Mouse (Mus musculus) hindbrain, postnatal 0 days (tissue): Measurements from ENCODE around the gene Pum1. TPM values are rescaled to one million over a fixed set of nuclear protein-coding genes. Genes with fewer than 3 reads are reported as not detected.

Experiments
- ATAC-seq: fragments of 200-750 bp; cut with Nextera tagmentation; 2 replicates; pipeline ENCODE4 v1.8.0; 2017; ENCODE audit warnings: mild to moderate bottlenecking, moderate TSS enrichment, moderate library complexity
- DNase-seq: peaks from one replicate; pipeline ENCODE4 v3.0.0-alpha.2; 2015; ENCODE audit warnings: low spot score
- H3K27ac ChIP-seq: fragments of 300-500 bp; sonication (generic); 2 replicates; pipeline ENCODE4 v1.5.1; 2014; ENCODE audit warnings: mild to moderate bottlenecking
- H3K27me3 ChIP-seq: fragments of 300-500 bp; sonication (generic); 2 replicates; pipeline ENCODE4 v1.6.1; 2014; ENCODE audit warnings: low read length, mixed read lengths; ENCODE audit not compliant: insufficient read depth
- H3K36me3 ChIP-seq: fragments of 300-500 bp; sonication (generic); 2 replicates; pipeline ENCODE4 v1.6.1; 2014; ENCODE audit warnings: low read length, mixed read lengths; ENCODE audit not compliant: insufficient read depth
- H3K4me1 ChIP-seq: fragments of 300-500 bp; sonication (generic); 2 replicates; pipeline ENCODE4 v1.6.1; 2014; ENCODE audit warnings: antibody characterized with exemption, low read length, mixed read lengths; ENCODE audit not compliant: insufficient read depth
- H3K4me2 ChIP-seq: fragments of 300-500 bp; sonication (generic); 2 replicates; pipeline ENCODE4 v1.6.1; 2014; ENCODE audit warnings: low read depth, mild to moderate bottlenecking, low read length, moderate library complexity, mixed read lengths
- H3K4me3 ChIP-seq: fragments of 300-500 bp; sonication (generic); 2 replicates; pipeline ENCODE4 v1.5.1; 2014; ENCODE audit warnings: low read length
- H3K9ac ChIP-seq: fragments of 300-500 bp; sonication (generic); replicated peaks from 2 replicates; pipeline ENCODE4 v1.6.1; 2014; ENCODE audit warnings: mild to moderate bottlenecking, low read length, moderate library complexity, mixed read lengths
- H3K9me3 ChIP-seq: fragments of 300-500 bp; sonication (generic); 2 replicates; pipeline ENCODE4 v1.6.1; 2016; ENCODE audit warnings: low read length, mixed read lengths
- CTCF ChIP-seq: IDR thresholded peaks from 2 replicates; pipeline ENCODE4 v1.5.1; 2016; ENCODE audit warnings: antibody characterized with exemption, control low read depth, low read depth
- WGBS: fragments of 180-500 bp; shearing (Covaris S2); extraction: QIAGEN DNeasy Blood & Tissue Kit; methylation state at CpG from one replicate; pipeline ENCODE4 v1.1.7; 2014; 5-methylcytosine and 5-hydroxymethylcytosine counted together
- polyA plus RNA-seq: library from polyadenylated mRNA; unstranded; fragments of >200 nt; fragmentation: Nextera tagmentation; extraction: Ambion mirVana; gene quantifications from 2 replicates; pipeline ENCODE4 v1.2.1, GENCODE M21; 2015
- total RNA-seq: library from RNA; depleted of rRNA; stranded (reverse); fragments of >200 nt; gene quantifications from 2 replicates; pipeline ENCODE4 v1.2.3, GENCODE M21; 2014

Gene Pum1
- total and polyA plus RNA-seq, 2 experiments from 2014 or later: 64.9 to 84.4 TPM

- DNase-seq (no peak), ATAC-seq (no peak)
- no peak for TF ChIP-seq CTCF
- no peak overlapping the region for H3K4me2 ChIP-seq
- H3K9me3 ChIP-seq: no peaks in the 10 kb centered on the region
- no peaks in the 10 kb centered on the region for H3K27me3 ChIP-seq
- no peak overlapping the region for H3K4me3 ChIP-seq
- H3K9ac ChIP-seq: no peak overlapping the region
- no peaks in the 10 kb centered on the region for H3K4me1 ChIP-seq
- no peak overlapping the region for H3K27ac ChIP-seq
- WGBS: 81% methylated on average over 9 of the region's 9 CpGs
- no peaks in the 10 kb centered on the region for H3K36me3 ChIP-seq
These were observed 22.9 kb upstream of the Pum1 start for GRCm38 (mm10) chr4:130640031-130640717.

GRCm38 (mm10) chr4:130642468-130642867 is 20.7 kb upstream of the Pum1 start:
- no peaks in the 10 kb centered on the region for H3K27me3 ChIP-seq
- no peak for TF ChIP-seq CTCF
- ATAC-seq (no peak), DNase-seq (no peak)
- H3K27ac ChIP-seq: no peak overlapping the region
- no peak overlapping the region for H3K4me3 ChIP-seq
- WGBS: 90% methylated on average over 5 of the region's 5 CpGs
- no peaks in the 10 kb centered on the region for H3K9me3 ChIP-seq
- H3K9ac ChIP-seq: no peak overlapping the region
- no peak overlapping the region for H3K4me2 ChIP-seq
- H3K36me3 ChIP-seq: no peaks in the 10 kb centered on the region
- no peaks in the 10 kb centered on the region for H3K4me1 ChIP-seq

- no peak overlapping the region for H3K4me3 ChIP-seq
- H3K9ac ChIP-seq: no peak overlapping the region
- DNase-seq (no peak), ATAC-seq (no peak)
- H3K36me3 ChIP-seq: no peaks in the 10 kb centered on the region
- TF ChIP-seq CTCF: no peak
- no peak overlapping the region for H3K27ac ChIP-seq
- no peaks in the 10 kb centered on the region for H3K4me1 ChIP-seq
- H3K4me2 ChIP-seq: no peak overlapping the region
- no peaks in the 10 kb centered on the region for H3K27me3 ChIP-seq
- no peaks in the 10 kb centered on the region for H3K9me3 ChIP-seq
- 41% methylated on average over 1 of the region's 1 CpGs for WGBS
These were observed 17.7 kb upstream of the Pum1 start for GRCm38 (mm10) chr4:130645426-130645825.

- no peak overlapping the region for H3K27ac ChIP-seq
- no peak overlapping the region for H3K9ac ChIP-seq
- no peaks in the 10 kb centered on the region for H3K9me3 ChIP-seq
- H3K4me2 ChIP-seq: no peak overlapping the region
- TF ChIP-seq CTCF: no peak
- WGBS: 70% methylated on average over 4 of the region's 4 CpGs
- no peaks in the 10 kb centered on the region for H3K4me1 ChIP-seq
- H3K4me3 ChIP-seq: no peak overlapping the region
- H3K27me3 ChIP-seq: no peaks in the 10 kb centered on the region
- no peak for ATAC-seq
- DNase-seq: no peak
- H3K36me3 ChIP-seq: no peaks in the 10 kb centered on the region
These were observed 11.8 kb upstream of the Pum1 start for GRCm38 (mm10) chr4:130651286-130651685.

- H3K4me1 ChIP-seq: no peaks in the 10 kb centered on the region
- no peak for ATAC-seq
- H3K27ac ChIP-seq: no peak overlapping the region
- no peak overlapping the region for H3K4me3 ChIP-seq
- H3K4me2 ChIP-seq: no peak overlapping the region
- H3K36me3 ChIP-seq: no peaks in the 10 kb centered on the region
- whole genome bisulfite sequencing: 58% methylated on average over 4 of the region's 4 CpGs
- no peak for TF ChIP-seq CTCF
- H3K9me3 ChIP-seq: no peaks in the 10 kb centered on the region
- H3K9ac ChIP-seq: no peak overlapping the region
- H3K27me3 ChIP-seq: no peaks in the 10 kb centered on the region
- DNase-seq: no peak
These were observed 10.6 kb upstream of the Pum1 start for GRCm38 (mm10) chr4:130652546-130652945.

- H3K4me3 ChIP-seq: no peak overlapping the region
- H3K9me3 ChIP-seq: no peaks in the 10 kb centered on the region
- H3K9ac ChIP-seq: no peak overlapping the region
- no peak for ATAC-seq
- TF ChIP-seq CTCF: no peak
- H3K36me3 ChIP-seq: no peaks in the 10 kb centered on the region
- H3K4me2 ChIP-seq: no peak overlapping the region
- H3K27ac ChIP-seq: no peak overlapping the region
- 48% methylated on average over 1 of the region's 1 CpGs for WGBS
- no peaks in the 10 kb centered on the region for H3K27me3 ChIP-seq
- DNase-seq: no peak
- H3K4me1 ChIP-seq: no peaks in the 10 kb centered on the region
These were observed 5.1 kb upstream of the Pum1 start for GRCm38 (mm10) chr4:130657820-130658565.

- Histone ChIP-seq H3K9me3 (no peaks in the 10 kb centered on the region), H3K4me1 (no peaks in the 10 kb centered on the region), H3K27ac (no peak overlapping the region), H3K4me2 (no peak overlapping the region), H3K4me3 (no peak overlapping the region), H3K27me3 (no peaks in the 10 kb centered on the region), H3K36me3 (no peaks in the 10 kb centered on the region), H3K9ac (no peak overlapping the region)
- no peak for DNase-seq
- no peak for ATAC-seq
- TF ChIP-seq CTCF: no peak
- 91% methylated on average over 6 of the region's 6 CpGs for WGBS
These were observed 3.7 kb upstream of the Pum1 start for GRCm38 (mm10) chr4:130659470-130659869.
